Mouse (Mus musculus) CH12.LX (cell line): Measurements from ENCODE around the gene Ezh1. TPM values are rescaled to one million over a fixed set of nuclear protein-coding genes. Genes with fewer than 3 reads are reported as not detected.

Experiments
- DNase-seq: peaks from one replicate; pipeline ENCODE4 v3.0.0-alpha.2; 2013; ENCODE audit errors: extremely low read depth
- H3K27ac ChIP-seq: 2 replicates; pipeline ENCODE4 v1.5.1; 2012; ENCODE audit warnings: low read depth, mild to moderate bottlenecking, control low read depth, moderate library complexity; ENCODE audit not compliant: insufficient read depth
- H3K27me3 ChIP-seq: replicated peaks from 2 replicates; pipeline ENCODE3; 2012; ENCODE audit warnings: inconsistent platforms
- H3K36me3 ChIP-seq, 2 experiments: replicated peaks in 1 of 2; 2 replicates each; pipeline versions ENCODE3 to v1.6.1; 2012; ENCODE audit warnings: inconsistent platforms in 1 of 2, low read length in 1 of 2, mild to moderate bottlenecking in 1 of 2, mixed read lengths in 1 of 2, moderate library complexity in 1 of 2; ENCODE audit not compliant: control insufficient read depth in 1 of 2, insufficient read depth in 1 of 2
- H3K4me1 ChIP-seq, 2 experiments: 2 replicates each; pipeline ENCODE4 v1.6.1; 2012; ENCODE audit warnings: inconsistent platforms in 1 of 2, moderate library complexity in 1 of 2; ENCODE audit not compliant: insufficient read depth in 2 of 2, control insufficient read depth in 1 of 2
- H3K4me2 ChIP-seq: 2 replicates; pipeline ENCODE4 v1.6.1; 2012; ENCODE audit warnings: low read depth, mild to moderate bottlenecking, control low read depth; ENCODE audit not compliant: poor library complexity, insufficient read depth, severe bottlenecking
- H3K4me3 ChIP-seq, 3 experiments: fragments of 150-350 bp in 1 of 3; sonication (generic) in 1 of 3; replicated peaks in 1 of 3; 2 replicates each; pipeline versions ENCODE3 to v1.5.1; 2011 to 2012; ENCODE audit warnings: low read depth in 2 of 3, low read length in 2 of 3, mild to moderate bottlenecking in 2 of 3, moderate library complexity in 2 of 3, control low read depth in 1 of 3, improper control_type of control experiment in 1 of 3, inconsistent platforms in 1 of 3, mixed read lengths in 1 of 3; ENCODE audit not compliant: poor library complexity in 1 of 3
- H3K79me2 ChIP-seq: replicated peaks from 2 replicates; pipeline ENCODE4 v1.6.1; 2012; ENCODE audit warnings: mild to moderate bottlenecking, moderate library complexity; ENCODE audit not compliant: control insufficient read depth, poor library complexity, insufficient read depth, severe bottlenecking; ENCODE audit errors: extremely low read depth
- H3K9ac ChIP-seq: 2 replicates; pipeline ENCODE4 v1.6.1; 2012; ENCODE audit warnings: low read depth, mild to moderate bottlenecking, control low read depth, moderate library complexity; ENCODE audit not compliant: insufficient read depth
- H3K9me3 ChIP-seq: replicated peaks from 2 replicates; pipeline ENCODE3; 2012; ENCODE audit warnings: low read length, inconsistent platforms, mixed read lengths
- BHLHE40 ChIP-seq: IDR thresholded peaks from 2 replicates; pipeline ENCODE4 v1.6.1; 2011; ENCODE audit warnings: mild to moderate bottlenecking, low read depth, low read length, improper control_type of control experiment
- CHD1 ChIP-seq: IDR thresholded peaks from 2 replicates; pipeline ENCODE4 v1.6.1; 2012; ENCODE audit warnings: low read depth, low read length, improper control_type of control experiment, inconsistent platforms
- CTCF ChIP-seq, 2 experiments: IDR thresholded peaks in 1 of 2; conservative IDR thresholded peaks in 1 of 2; 2 replicates each; pipeline ENCODE4 v1.5.1; 2011 to 2012; ENCODE audit warnings: low read depth in 2 of 2, low read length in 2 of 2, improper control_type of control experiment in 1 of 2, inconsistent platforms in 1 of 2, mild to moderate bottlenecking in 1 of 2, moderate library complexity in 1 of 2
- E2F4 ChIP-seq: IDR thresholded peaks from 2 replicates; pipeline ENCODE4 v1.6.1; 2011; ENCODE audit warnings: low read depth, low read length, improper control_type of control experiment; ENCODE audit not compliant: insufficient replicate concordance
- ELF1 ChIP-seq: IDR thresholded peaks from 2 replicates; pipeline ENCODE4 v1.6.1; 2014; ENCODE audit warnings: low read depth, mild to moderate bottlenecking, inconsistent platforms, low read length, improper control_type of control experiment
- EP300 ChIP-seq: IDR thresholded peaks from 2 replicates; pipeline ENCODE4 v1.6.1; 2011; ENCODE audit warnings: low read length, improper control_type of control experiment
- ETS1 ChIP-seq: conservative IDR thresholded peaks from 2 replicates; pipeline ENCODE4 v1.6.1; 2012; ENCODE audit warnings: low read depth, mild to moderate bottlenecking, inconsistent platforms, low read length, improper control_type of control experiment, moderate library complexity
- HCFC1 ChIP-seq: IDR thresholded peaks from 2 replicates; pipeline ENCODE4 v1.6.1; 2012; ENCODE audit warnings: low read depth, mild to moderate bottlenecking, inconsistent platforms, low read length, improper control_type of control experiment
- IRF4 ChIP-seq: IDR thresholded peaks from 2 replicates; pipeline ENCODE4 v1.6.1; 2014; ENCODE audit warnings: low read depth, mild to moderate bottlenecking, inconsistent platforms, low read length, improper control_type of control experiment
- JUN ChIP-seq: IDR thresholded peaks from 2 replicates; pipeline ENCODE4 v1.6.1; 2011; ENCODE audit warnings: low read depth, mild to moderate bottlenecking, low read length, improper control_type of control experiment, moderate library complexity; ENCODE audit not compliant: insufficient read depth
- JUND ChIP-seq: conservative IDR thresholded peaks from 2 replicates; pipeline ENCODE4 v1.6.1; 2011; ENCODE audit warnings: low read depth, low read length, improper control_type of control experiment
- KAT2A ChIP-seq: IDR thresholded peaks from 2 replicates; pipeline ENCODE4 v1.6.1; 2012; ENCODE audit warnings: low read length, improper control_type of control experiment, inconsistent platforms; ENCODE audit not compliant: insufficient replicate concordance
- MAFK ChIP-seq: IDR thresholded peaks from 2 replicates; pipeline ENCODE4 v1.6.1; 2011; ENCODE audit warnings: low read length, improper control_type of control experiment; ENCODE audit not compliant: insufficient replicate concordance
- MAX ChIP-seq: IDR thresholded peaks from 2 replicates; pipeline ENCODE4 v1.6.1; 2011; ENCODE audit warnings: low read length, improper control_type of control experiment
- MEF2A ChIP-seq: IDR thresholded peaks from 2 replicates; pipeline ENCODE4 v1.6.1; 2014; ENCODE audit warnings: low read depth, mild to moderate bottlenecking, inconsistent platforms, low read length, improper control_type of control experiment, borderline replicate concordance
- MXI1 ChIP-seq: IDR thresholded peaks from 2 replicates; pipeline ENCODE4 v1.6.1; 2011; ENCODE audit warnings: mild to moderate bottlenecking, low read depth, low read length, improper control_type of control experiment
- MYC ChIP-seq: IDR thresholded peaks from 2 replicates; pipeline ENCODE4 v1.6.1; 2011; ENCODE audit warnings: low read depth, mild to moderate bottlenecking, improper control_type of control experiment, low read length
- NELFE ChIP-seq: IDR thresholded peaks from 2 replicates; pipeline ENCODE4 v1.6.1; 2011; ENCODE audit warnings: low read depth, low read length, improper control_type of control experiment
- NRF1 ChIP-seq: IDR thresholded peaks from 2 replicates; pipeline ENCODE4 v1.6.1; 2014; ENCODE audit warnings: low read depth, mild to moderate bottlenecking, inconsistent platforms, low read length, improper control_type of control experiment, moderate library complexity
- POLR2AphosphoS2 ChIP-seq: IDR thresholded peaks from 2 replicates; pipeline ENCODE4 v1.6.1; 2011; ENCODE audit warnings: low read depth, low read length, improper control_type of control experiment
- RAD21 ChIP-seq: IDR thresholded peaks from 2 replicates; pipeline ENCODE4 v1.6.1; 2011; ENCODE audit warnings: low read depth, mild to moderate bottlenecking, low read length, improper control_type of control experiment, moderate library complexity
- SIN3A ChIP-seq: IDR thresholded peaks from 2 replicates; pipeline ENCODE4 v1.6.1; 2012; ENCODE audit warnings: low read length, improper control_type of control experiment, inconsistent platforms
- SMC3 ChIP-seq: IDR thresholded peaks from 2 replicates; pipeline ENCODE4 v1.6.1; 2011; ENCODE audit warnings: low read depth, low read length, improper control_type of control experiment
- TBP ChIP-seq: conservative IDR thresholded peaks from 2 replicates; pipeline ENCODE4 v1.6.1; 2011; ENCODE audit warnings: low read depth, low read length, improper control_type of control experiment
- TCF12 ChIP-seq: IDR thresholded peaks from 2 replicates; pipeline ENCODE4 v1.6.1; 2014; ENCODE audit warnings: low read depth, mild to moderate bottlenecking, inconsistent platforms, low read length, improper control_type of control experiment
- UBTF ChIP-seq: IDR thresholded peaks from 2 replicates; pipeline ENCODE4 v1.6.1; 2012; ENCODE audit warnings: low read depth, mild to moderate bottlenecking, inconsistent platforms, low read length, improper control_type of control experiment, moderate library complexity
- USF2 ChIP-seq: conservative IDR thresholded peaks from 2 replicates; pipeline ENCODE4 v1.6.1; 2011; ENCODE audit warnings: low read depth, low read length, improper control_type of control experiment
- ZC3H11A ChIP-seq: IDR thresholded peaks from 2 replicates; pipeline ENCODE4 v1.6.1; 2012; ENCODE audit warnings: low read depth, mild to moderate bottlenecking, inconsistent platforms, low read length, improper control_type of control experiment
- ZMIZ1 ChIP-seq: IDR thresholded peaks from 2 replicates; pipeline ENCODE4 v1.6.1; 2012; ENCODE audit warnings: low read depth, mild to moderate bottlenecking, inconsistent platforms, low read length, improper control_type of control experiment
- ZNF384 ChIP-seq: IDR thresholded peaks from 2 replicates; pipeline ENCODE4 v1.6.1; 2012; ENCODE audit warnings: low read depth, low read length, improper control_type of control experiment, inconsistent platforms
- dilution Hi-C: fragments of 300-500 bp; cut with MboI; formaldehyde crosslinking; loops from 2 replicates; pipeline ENCODE4 v1.14.3; 2020; ENCODE audit warnings: low sequenced_read_pairs; ENCODE audit not compliant: extremely low pct_unique_long_range_greater_than_20kb, extremely low pct_ligation_motif_present
- in situ Hi-C: fragments of 300-500 bp; cut with MboI; formaldehyde crosslinking; loops from 3 replicates; pipeline ENCODE4 v1.14.3; 2019; ENCODE audit warnings: low sequenced_read_pairs, low pct_ligation_motif_present, low pct_unique_long_range_greater_than_20kb, mixed read lengths
- polyA plus RNA-seq: library from polyadenylated mRNA; unstranded; fragments of >175 nt; gene quantifications from 2 replicates; pipeline ENCODE4 v1.2.1, GENCODE M21; 2012; ENCODE audit warnings: low read depth; ENCODE audit not compliant: insufficient read length
- total RNA-seq, 2 experiments: library from RNA; depleted of rRNA; stranded (reverse); fragments of 300-350 nt in 1 of 2; fragments of >200 nt in 1 of 2; gene quantifications; 2 replicates each; pipeline ENCODE4 v1.2.3; 2012 to 2014

Gene Ezh1
- total and polyA plus RNA-seq, 3 experiments: 8.7 to 15.3 (median 12.1) TPM

DNA sequence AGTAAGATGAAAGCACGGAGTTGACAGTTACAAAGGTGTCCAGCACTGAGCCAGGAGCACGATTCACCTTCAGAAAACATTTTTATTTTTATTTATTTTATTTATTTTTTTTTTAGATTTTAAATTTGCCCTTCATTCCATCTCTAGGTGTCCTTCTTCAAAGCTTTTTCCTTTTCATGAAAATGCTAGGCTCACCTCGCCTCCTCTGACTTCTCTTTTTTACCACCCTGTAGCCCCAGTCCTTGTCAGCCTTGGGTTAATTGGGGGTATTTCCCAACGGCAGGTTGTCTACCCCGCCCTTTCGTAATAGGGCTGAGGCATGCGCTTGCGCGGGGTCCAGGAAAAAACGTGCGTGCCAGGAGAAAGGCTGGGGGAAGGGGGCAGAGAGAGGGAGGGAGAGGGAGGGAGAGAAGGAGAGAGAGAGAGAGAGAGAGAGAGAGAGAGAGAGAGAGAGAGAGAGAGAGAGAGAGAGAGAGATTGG, 50.6 kb downstream of the Ezh1 start (continued):
- TF ChIP-seq CHD1 (peak; percentile 95), JUND (no peak), NELFE (no peak), MXI1 (peak; percentile 89; the same call in 1 of the 2 replicates), TBP (no peak), IRF4 (0 out of 2 replicates have a peak, but pooled peaks have one; percentile 22), USF2 (no peak), ELF1 (no peak), KAT2A (no peak), ZNF384 (peak; percentile 69), UBTF (no peak), E2F4 (no peak), BHLHE40 (peak; percentile 96), ZC3H11A (no peak), ZMIZ1 (no peak), POLR2AphosphoS2 (no peak), TCF12 (peak; percentile 57)

DNA sequence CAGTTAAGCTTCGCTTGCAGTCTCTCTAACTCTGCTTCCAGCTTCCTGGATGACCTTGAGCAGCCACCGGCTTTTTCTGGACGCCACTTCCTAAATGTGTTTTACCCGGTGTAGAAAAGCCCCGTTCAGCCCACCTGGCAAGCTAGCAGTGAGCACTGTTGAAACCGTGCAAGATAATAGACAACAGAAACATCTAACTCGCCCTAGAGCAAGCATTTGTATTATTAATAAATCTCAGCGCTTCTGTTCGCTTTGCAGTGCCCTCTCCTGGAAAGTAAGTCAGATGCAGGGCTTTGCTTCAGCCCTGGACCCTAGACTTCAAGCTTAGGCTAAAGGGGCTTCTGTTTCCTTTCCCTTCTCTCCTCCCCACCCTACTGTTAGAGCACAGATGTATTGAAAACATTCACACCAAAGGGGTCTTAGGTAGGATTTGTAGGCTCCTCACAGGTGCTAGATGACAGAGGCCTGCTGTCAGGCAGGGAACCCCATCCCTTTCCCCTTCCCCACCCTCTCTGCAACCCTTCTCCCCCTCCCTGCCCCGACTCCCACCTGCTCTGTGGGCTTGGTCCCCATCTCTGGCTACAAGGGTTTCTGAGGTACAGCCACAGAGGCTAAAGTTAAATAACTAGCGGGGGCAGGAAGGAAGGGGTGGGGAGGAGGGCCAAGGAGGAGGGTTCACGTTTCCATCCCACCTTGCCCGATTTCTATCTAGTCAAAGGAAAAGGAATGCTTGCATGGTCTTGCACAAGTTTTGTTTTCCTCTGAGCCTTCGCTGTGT, 51.2 kb downstream of the Ezh1 start, which contains the start of gene Ccr10:
Gene Ccr10, minus strand, starts transcription at position 593 of the 778 bp plus-strand sequence.
- H3K36me3 ChIP-seq: peaks cover 0 to 23% of the 10 kb centered on the region in 2 experiments
- in situ Hi-C loops (loop anchor here (5.0 kb wide), 1 partner anchor 38 kb away; no protein-coding TSS in a partner anchor), dilution Hi-C loops (no loop called here)
- H3K27me3 ChIP-seq: peaks cover 7% of the 10 kb centered on the region
- peaks cover 17% of the 10 kb centered on the region for H3K79me2 ChIP-seq
- peak within 1 kb of the TSS; percentile 78 for H3K27ac ChIP-seq
- H3K9me3 ChIP-seq: no peaks in the 10 kb centered on the region
- peak within 1 kb of the TSS; percentile 64 to 79 (median 68) for H3K4me3 ChIP-seq
- H3K4me2 ChIP-seq: peak within 1 kb of the TSS; percentile 91
- TF ChIP-seq CTCF (conservative IDR thresholded peaks at IDR 0.05 in 1 of 2, IDR thresholded peaks at IDR 0.05 in 1 of 2; ENCODE audit: low read depth in 2 of 2, low read length in 2 of 2): peak; percentile 27 to 76; a peak in 3 of 4 replicates
- TF ChIP-seq JUN: no peak
- TF ChIP-seq ZNF384: peak; percentile 6; the same call in 1 of the 2 replicates
- TF ChIP-seq TCF12: peak; percentile 45; the same call in 1 of the 2 replicates
- TF ChIP-seq SMC3: peak; percentile 64
- TF ChIP-seq NELFE: peak; percentile 48
- TF ChIP-seq MYC: no peak
- peak; percentile 41; the same call in 1 of the 2 replicates for TF ChIP-seq MXI1
- no peak for TF ChIP-seq KAT2A
- TF ChIP-seq ELF1: peak; percentile 51
- TF ChIP-seq SIN3A: peak; percentile 88
- 0 out of 2 replicates have a peak, but pooled peaks have one; percentile 19 for TF ChIP-seq ETS1
- TF ChIP-seq HCFC1: peak; percentile 42; the same call in 1 of the 2 replicates
- peak; percentile 18; the same call in 1 of the 2 replicates for TF ChIP-seq MEF2A
- 0 out of 2 replicates have a peak, but pooled peaks have one; percentile 17 for TF ChIP-seq NRF1
- peak; percentile 43 for TF ChIP-seq RAD21
- TF ChIP-seq MAFK: 0 out of 2 replicates have a peak, but pooled peaks have one; percentile 45
- 0 out of 2 replicates have a peak, but pooled peaks have one; percentile 18 for TF ChIP-seq EP300
- TF ChIP-seq ZMIZ1: 0 out of 2 replicates have a peak, but pooled peaks have one; percentile 22
- TF ChIP-seq MAX: peak; percentile 63; the same call in 1 of the 2 replicates
- no peak for TF ChIP-seq POLR2AphosphoS2
- peak; percentile 62 for DNase-seq
- H3K4me1 ChIP-seq: peaks cover 9 to 70% of the 10 kb centered on the region in 2 experiments
- H3K9ac ChIP-seq: peak within 1 kb of the TSS; percentile 54
